Mouse (Mus musculus): ENCODE measurements around the gene Smg9. TPM values are rescaled to one million over a fixed set of nuclear protein-coding genes. Genes with fewer than 3 reads are reported as not detected.
"Not testable (repeated sequence)": the region's sequence is repeated elsewhere in the genome, so short reads cannot be mapped to it uniquely, and the experiment has no call there.

The Smg9 gene
- polyA plus RNA-seq, 1 experiment, result 89.3 TPM

GRCm38 (mm10) chr7:24391077-24391476 lies 8.3 kb upstream of the Smg9 start:
- no peak for TF ChIP-seq CTCF (IDR thresholded peaks at IDR 0.05; ENCODE audit: borderline replicate concordance, insufficient read depth, low read depth, low read length)
- H3K4me3 ChIP-seq (replicated peaks; ENCODE audit: insufficient read depth, low read depth, low read length), result no peak overlapping the region
- no peaks in the 10 kb centered on the region for H3K27me3 ChIP-seq (ENCODE audit: control insufficient read depth, insufficient read depth, low read length)
- DNase-seq, result no peak
- no peak overlapping the region for H3K27ac ChIP-seq (ENCODE audit: insufficient read depth, low read length)
- 19% methylated on average over 5 of the region's 5 CpGs for WGBS
- H3K4me1 ChIP-seq (ENCODE audit: control insufficient read depth, insufficient read depth, low read length), result no peaks in the 10 kb centered on the region

GRCm38 (mm10) chr7:24391687-24392086 lies 7.7 kb upstream of the Smg9 start:
- WGBS, result 64% methylated on average over 2 of the region's 2 CpGs
- no peak overlapping the region for H3K27ac ChIP-seq (ENCODE audit: insufficient read depth, low read length)
- no peaks in the 10 kb centered on the region for H3K27me3 ChIP-seq (ENCODE audit: control insufficient read depth, insufficient read depth, low read length)
- TF ChIP-seq POLR2A (IDR thresholded peaks at IDR 0.05; ENCODE audit: borderline replicate concordance, insufficient read depth, low read length), result no peak
- TF ChIP-seq CTCF (IDR thresholded peaks at IDR 0.05; ENCODE audit: borderline replicate concordance, insufficient read depth, low read depth, low read length), result no peak
- no peak for DNase-seq
- H3K4me1 ChIP-seq (ENCODE audit: control insufficient read depth, insufficient read depth, low read length), result no peaks in the 10 kb centered on the region
- no peak overlapping the region for H3K4me3 ChIP-seq (replicated peaks; ENCODE audit: insufficient read depth, low read depth, low read length)

- no peak overlapping the region for H3K27ac ChIP-seq (ENCODE audit: insufficient read depth, low read length)
- WGBS, result 81% methylated on average over 3 of the region's 3 CpGs
Measured at GRCm38 (mm10) chr7:24394054-24394453, 5.4 kb upstream of the Smg9 start.

GRCm38 (mm10) chr7:24394475-24395161 lies 4.8 kb upstream of the Smg9 start:
- TF ChIP-seq POLR2A (IDR thresholded peaks at IDR 0.05; ENCODE audit: borderline replicate concordance, insufficient read depth, low read length), result no peak
- no peak for TF ChIP-seq CTCF (IDR thresholded peaks at IDR 0.05; ENCODE audit: borderline replicate concordance, insufficient read depth, low read depth, low read length)
- WGBS, result 87% methylated on average over 15 of the region's 15 CpGs
- no peaks in the 10 kb centered on the region for H3K27me3 ChIP-seq (ENCODE audit: control insufficient read depth, insufficient read depth, low read length)
- H3K27ac ChIP-seq (ENCODE audit: insufficient read depth, low read length), result no peak overlapping the region
- no peak for DNase-seq
- no peaks in the 10 kb centered on the region for H3K4me1 ChIP-seq (ENCODE audit: control insufficient read depth, insufficient read depth, low read length)
- no peak overlapping the region for H3K4me3 ChIP-seq (replicated peaks; ENCODE audit: insufficient read depth, low read depth, low read length)

More at GRCm38 (mm10) chr7:24394054-24394453, 5.4 kb upstream of the Smg9 start:
- Histone ChIP-seq H3K4me1 (ENCODE audit: control insufficient read depth, insufficient read depth, low read length) (no peaks in the 10 kb centered on the region), H3K27me3 (ENCODE audit: control insufficient read depth, insufficient read depth, low read length) (no peaks in the 10 kb centered on the region), H3K4me3 (replicated peaks; ENCODE audit: insufficient read depth, low read depth, low read length) (no peak overlapping the region)
- TF ChIP-seq CTCF (IDR thresholded peaks at IDR 0.05; ENCODE audit: borderline replicate concordance, insufficient read depth, low read depth, low read length), result no peak
- no peak for TF ChIP-seq POLR2A (IDR thresholded peaks at IDR 0.05; ENCODE audit: borderline replicate concordance, insufficient read depth, low read length)
- no peak for DNase-seq

- TF ChIP-seq CTCF (IDR thresholded peaks at IDR 0.05; ENCODE audit: borderline replicate concordance, insufficient read depth, low read depth, low read length), result no peak
- TF ChIP-seq POLR2A (IDR thresholded peaks at IDR 0.05; ENCODE audit: borderline replicate concordance, insufficient read depth, low read length), result no peak
- 67% methylated on average over 11 of the region's 11 CpGs for WGBS
- DNase-seq, result no peak
- Histone ChIP-seq H3K4me1 (ENCODE audit: control insufficient read depth, insufficient read depth, low read length) (peaks cover 8% of the 10 kb centered on the region; the same call in 1 of the 2 replicates), H3K4me3 (replicated peaks; ENCODE audit: insufficient read depth, low read depth, low read length) (no peak overlapping the region), H3K27ac (ENCODE audit: insufficient read depth, low read length) (no peak overlapping the region), H3K27me3 (ENCODE audit: control insufficient read depth, insufficient read depth, low read length) (no peaks in the 10 kb centered on the region)
Measured at GRCm38 (mm10) chr7:24396832-24397231, 2.6 kb upstream of the Smg9 start.

- no peak overlapping the region for H3K27ac ChIP-seq (ENCODE audit: insufficient read depth, low read length)
- no peak overlapping the region for H3K4me3 ChIP-seq (replicated peaks; ENCODE audit: insufficient read depth, low read depth, low read length)
- 94% methylated on average over 8 of the region's 8 CpGs for WGBS
- TF ChIP-seq CTCF (IDR thresholded peaks at IDR 0.05; ENCODE audit: borderline replicate concordance, insufficient read depth, low read depth, low read length), result no peak
- TF ChIP-seq POLR2A (IDR thresholded peaks at IDR 0.05; ENCODE audit: borderline replicate concordance, insufficient read depth, low read length), result no peak
- peaks cover 8% of the 10 kb centered on the region; the same call in 1 of the 2 replicates for H3K4me1 ChIP-seq (ENCODE audit: control insufficient read depth, insufficient read depth, low read length)
- DNase-seq, result no peak
- no peaks in the 10 kb centered on the region for H3K27me3 ChIP-seq (ENCODE audit: control insufficient read depth, insufficient read depth, low read length)
Measured at GRCm38 (mm10) chr7:24398364-24398913, 980 bp upstream of the Smg9 start.

GRCm38 (mm10) chr7:24400082-24400452 lies 648 bp downstream of the Smg9 start:
- no peak for DNase-seq
- peak overlapping the region; percentile 62 for H3K4me3 ChIP-seq (replicated peaks; ENCODE audit: insufficient read depth, low read depth, low read length)
- no peaks in the 10 kb centered on the region for H3K27me3 ChIP-seq (ENCODE audit: control insufficient read depth, insufficient read depth, low read length)
- no peak for TF ChIP-seq POLR2A (IDR thresholded peaks at IDR 0.05; ENCODE audit: borderline replicate concordance, insufficient read depth, low read length)
- no peak for TF ChIP-seq CTCF (IDR thresholded peaks at IDR 0.05; ENCODE audit: borderline replicate concordance, insufficient read depth, low read depth, low read length)
- under 1% methylated on average over 3 of the region's 3 CpGs for WGBS
- peak overlapping the region; percentile 25; the same call in 1 of the 2 replicates for H3K27ac ChIP-seq (ENCODE audit: insufficient read depth, low read length)
- peaks cover 13% of the 10 kb centered on the region for H3K4me1 ChIP-seq (ENCODE audit: control insufficient read depth, insufficient read depth, low read length)

- DNase-seq; H3K27ac ChIP-seq (ENCODE audit: insufficient read depth, low read length); H3K27me3 ChIP-seq (ENCODE audit: control insufficient read depth, insufficient read depth, low read length); H3K4me3 ChIP-seq (replicated peaks; ENCODE audit: insufficient read depth, low read depth, low read length): not testable (repeated sequence)
- WGBS, result 78% methylated on average over 4 of the region's 4 CpGs
- H3K4me1 ChIP-seq (ENCODE audit: control insufficient read depth, insufficient read depth, low read length), result peaks cover 13% of the 10 kb centered on the region
Measured at GRCm38 (mm10) chr7:24400489-24400888, 1.1 kb downstream of the Smg9 start.

All from cerebellum, adult 2 months (tissue).